Mouse (Mus musculus) myocyte (in vitro differentiated cells): ENCODE data around the gene Sox5. TPM values are rescaled to one million over a fixed set of nuclear protein-coding genes. Genes with fewer than 3 reads are reported as not detected.

Experiments used
- H3K27me3 ChIP-seq: one replicate; pipeline ENCODE4 v1.6.1; 2011; ENCODE audit not compliant: control insufficient read depth, insufficient read depth, insufficient read length
- H3K36me3 ChIP-seq: one replicate; pipeline ENCODE4 v1.6.1; 2011; ENCODE audit not compliant: control insufficient read depth, insufficient read depth
- H3K4me2 ChIP-seq: one replicate; pipeline ENCODE4 v1.6.1; 2011; ENCODE audit warnings: low read depth, control low read depth
- H3K4me3 ChIP-seq: one replicate; pipeline ENCODE4 v1.5.1; 2011; ENCODE audit warnings: mild to moderate bottlenecking, control low read depth, moderate library complexity
- H3K79me2 ChIP-seq: one replicate; pipeline ENCODE4 v1.6.1; 2011; ENCODE audit not compliant: control insufficient read depth, insufficient read depth
- H3ac ChIP-seq: one replicate; pipeline ENCODE4 v1.6.1; 2011; ENCODE audit not compliant: control insufficient read depth, insufficient read length
- CEBPB ChIP-seq: IDR thresholded peaks from 2 replicates; pipeline ENCODE4 v1.6.1; 2011; ENCODE audit warnings: mild to moderate bottlenecking, moderate library complexity; ENCODE audit not compliant: poor library complexity, insufficient read depth, severe bottlenecking
- E2F4 ChIP-seq: IDR thresholded peaks from one replicate; pipeline ENCODE4 v1.6.1; 2011; ENCODE audit warnings: mild to moderate bottlenecking, control low read depth, moderate library complexity; ENCODE audit not compliant: insufficient read depth
- MAX ChIP-seq: IDR thresholded peaks from one replicate; pipeline ENCODE4 v1.6.1; 2011; ENCODE audit warnings: low read depth, mild to moderate bottlenecking, control low read depth
- MYOD1 ChIP-seq, 3 experiments: IDR thresholded peaks; one replicate each; pipeline ENCODE4 v1.6.1; 2011; ENCODE audit warnings: control low read depth in 2 of 3, low read depth in 2 of 3, mild to moderate bottlenecking in 2 of 3, moderate library complexity in 1 of 3; ENCODE audit not compliant: insufficient read length in 2 of 3, control insufficient read depth in 1 of 3
- MYOG ChIP-seq, 3 experiments: IDR thresholded peaks; one replicate each; pipeline ENCODE4 v1.6.1; 2011; ENCODE audit warnings: control low read depth in 2 of 3, low read depth in 2 of 3, mild to moderate bottlenecking in 2 of 3; ENCODE audit not compliant: insufficient read length in 2 of 3, control insufficient read depth in 1 of 3, insufficient read depth in 1 of 3
- POLR2A ChIP-seq: IDR thresholded peaks from one replicate; pipeline ENCODE4 v1.6.1; 2011; ENCODE audit warnings: low read depth, mild to moderate bottlenecking, control low read depth, moderate library complexity; ENCODE audit not compliant: insufficient read length
- POLR2AphosphoS2 ChIP-seq: IDR thresholded peaks from one replicate; pipeline ENCODE4 v1.6.1; 2011; ENCODE audit warnings: low read depth, control low read depth; ENCODE audit not compliant: insufficient read length
- REST ChIP-seq: IDR thresholded peaks from one replicate; pipeline ENCODE4 v1.6.1; 2011; ENCODE audit warnings: mild to moderate bottlenecking, control low read depth, moderate library complexity; ENCODE audit not compliant: insufficient read depth, insufficient read length
- SRF ChIP-seq: IDR thresholded peaks from one replicate; pipeline ENCODE4 v1.6.1; 2011; ENCODE audit warnings: low read depth; ENCODE audit not compliant: control insufficient read depth, insufficient read length
- TCF12 ChIP-seq: IDR thresholded peaks from one replicate; pipeline ENCODE4 v1.6.1; 2011; ENCODE audit warnings: mild to moderate bottlenecking, control low read depth; ENCODE audit not compliant: poor library complexity, insufficient read depth, severe bottlenecking
- TCF3 ChIP-seq: IDR thresholded peaks from one replicate; pipeline ENCODE4 v1.6.1; 2011; ENCODE audit warnings: low read depth, control low read depth; ENCODE audit not compliant: insufficient read length
- USF1 ChIP-seq: IDR thresholded peaks from one replicate; pipeline ENCODE4 v1.6.1; 2011; ENCODE audit warnings: low read depth, mild to moderate bottlenecking, control low read depth, moderate library complexity
- polyA plus RNA-seq: library from polyadenylated mRNA; unstranded; fragments of >200 nt; fragmentation: generic; extraction: Trizol; gene quantifications from one replicate; pipeline ENCODE4 v1.2.1, GENCODE M21; 2012; ENCODE audit warnings: missing spikeins

Sox5 gene
- polyA plus RNA-seq, 1 experiment: 0.50 TPM

- no peak overlapping the region for H3K4me3 ChIP-seq
- no peaks in the 10 kb centered on the region for H3K36me3 ChIP-seq
- H3ac ChIP-seq: no peak overlapping the region
- TF ChIP-seq SRF (no peak), TCF12 (no peak), E2F4 (no peak), MYOG (IDR thresholded peaks at IDR 0.05; ENCODE audit: control insufficient read depth in 1 of 3, insufficient read depth in 1 of 3, insufficient read length in 2 of 3, low read depth in 2 of 3) (no peak), USF1 (no peak), MYOD1 (IDR thresholded peaks at IDR 0.05; ENCODE audit: control insufficient read depth in 1 of 3, insufficient read length in 2 of 3, low read depth in 2 of 3) (no peak), TCF3 (no peak), POLR2AphosphoS2 (no peak), REST (no peak), POLR2A (no peak), CEBPB (no peak), MAX (no peak)
- H3K4me2 ChIP-seq: no peak overlapping the region
- no peaks in the 10 kb centered on the region for H3K79me2 ChIP-seq
- no peaks in the 10 kb centered on the region for H3K27me3 ChIP-seq
Observed at GRCm38 (mm10) chr6:144116646-144117045, 665.1 kb downstream of the Sox5 start.

GRCm38 (mm10) chr6:144111561-144111960 is 670.2 kb downstream of the Sox5 start:
- Histone ChIP-seq H3K4me3 (no peak overlapping the region), H3ac (no peak overlapping the region), H3K79me2 (no peaks in the 10 kb centered on the region), H3K4me2 (no peak overlapping the region), H3K27me3 (no peaks in the 10 kb centered on the region), H3K36me3 (no peaks in the 10 kb centered on the region)
- TF ChIP-seq POLR2AphosphoS2 (no peak), E2F4 (no peak), MYOG (IDR thresholded peaks at IDR 0.05; ENCODE audit: control insufficient read depth in 1 of 3, insufficient read depth in 1 of 3, insufficient read length in 2 of 3, low read depth in 2 of 3) (no peak), TCF12 (no peak), MYOD1 (IDR thresholded peaks at IDR 0.05; ENCODE audit: control insufficient read depth in 1 of 3, insufficient read length in 2 of 3, low read depth in 2 of 3) (no peak), MAX (no peak), POLR2A (no peak), TCF3 (no peak), CEBPB (no peak), USF1 (no peak), SRF (no peak), REST (no peak)

GRCm38 (mm10) chr6:144106848-144107247 is 674.9 kb downstream of the Sox5 start:
- Histone ChIP-seq H3K36me3 (no peaks in the 10 kb centered on the region), H3K4me2 (no peak overlapping the region), H3K79me2 (no peaks in the 10 kb centered on the region), H3K27me3 (no peaks in the 10 kb centered on the region), H3K4me3 (no peak overlapping the region), H3ac (no peak overlapping the region)
- no peak for TF ChIP-seq E2F4
- TF ChIP-seq POLR2A: no peak
- TF ChIP-seq MYOG (IDR thresholded peaks at IDR 0.05; ENCODE audit: control insufficient read depth in 1 of 3, insufficient read depth in 1 of 3, insufficient read length in 2 of 3, low read depth in 2 of 3): no peak
- no peak for TF ChIP-seq MAX
- TF ChIP-seq REST: no peak
- no peak for TF ChIP-seq USF1
- no peak for TF ChIP-seq TCF12
- TF ChIP-seq TCF3: no peak
- TF ChIP-seq SRF: no peak
- TF ChIP-seq MYOD1 (IDR thresholded peaks at IDR 0.05; ENCODE audit: control insufficient read depth in 1 of 3, insufficient read length in 2 of 3, low read depth in 2 of 3): no peak
- TF ChIP-seq POLR2AphosphoS2: no peak
- TF ChIP-seq CEBPB: no peak

- no peaks in the 10 kb centered on the region for H3K79me2 ChIP-seq
- no peak overlapping the region for H3K4me2 ChIP-seq
- H3K27me3 ChIP-seq: no peaks in the 10 kb centered on the region
- H3K4me3 ChIP-seq: no peak overlapping the region
- H3K36me3 ChIP-seq: no peaks in the 10 kb centered on the region
- no peak for TF ChIP-seq MAX
- TF ChIP-seq CEBPB: no peak
- TF ChIP-seq MYOG (IDR thresholded peaks at IDR 0.05; ENCODE audit: control insufficient read depth in 1 of 3, insufficient read depth in 1 of 3, insufficient read length in 2 of 3, low read depth in 2 of 3): no peak
- TF ChIP-seq SRF: no peak
- no peak for TF ChIP-seq POLR2A
- no peak for TF ChIP-seq E2F4
- TF ChIP-seq POLR2AphosphoS2: no peak
- no peak for TF ChIP-seq MYOD1 (IDR thresholded peaks at IDR 0.05; ENCODE audit: control insufficient read depth in 1 of 3, insufficient read length in 2 of 3, low read depth in 2 of 3)
- TF ChIP-seq REST: no peak
- TF ChIP-seq TCF12: no peak
- no peak for TF ChIP-seq TCF3
- no peak for TF ChIP-seq USF1
- no peak overlapping the region for H3ac ChIP-seq
Observed at GRCm38 (mm10) chr6:144105645-144106044, 676.1 kb downstream of the Sox5 start.

- Histone ChIP-seq H3ac (no peak overlapping the region), H3K4me2 (no peak overlapping the region), H3K79me2 (no peaks in the 10 kb centered on the region), H3K36me3 (no peaks in the 10 kb centered on the region), H3K27me3 (no peaks in the 10 kb centered on the region), H3K4me3 (no peak overlapping the region)
- TF ChIP-seq USF1 (no peak), MYOG (IDR thresholded peaks at IDR 0.05; ENCODE audit: control insufficient read depth in 1 of 3, insufficient read depth in 1 of 3, insufficient read length in 2 of 3, low read depth in 2 of 3) (no peak), SRF (no peak), E2F4 (no peak), TCF3 (no peak), POLR2A (no peak), MAX (no peak), MYOD1 (IDR thresholded peaks at IDR 0.05; ENCODE audit: control insufficient read depth in 1 of 3, insufficient read length in 2 of 3, low read depth in 2 of 3) (no peak), POLR2AphosphoS2 (no peak), REST (no peak), CEBPB (no peak), TCF12 (no peak)
Observed at GRCm38 (mm10) chr6:144103612-144104011, 678.2 kb downstream of the Sox5 start.
